Mouse (Mus musculus) CH12.LX (cell line): ENCODE measurements around the gene Agmo.

ENCODE experiments used
- CHD1 ChIP-seq: IDR thresholded peaks from 2 replicates; pipeline ENCODE4 v1.6.1; 2012; ENCODE audit warnings: low read depth, low read length, improper control_type of control experiment, inconsistent platforms
- CTCF ChIP-seq, 2 experiments: IDR thresholded peaks in 1 of 2; conservative IDR thresholded peaks in 1 of 2; 2 replicates each; pipeline ENCODE4 v1.5.1; 2011 to 2012; ENCODE audit warnings: low read depth in 2 of 2, low read length in 2 of 2, improper control_type of control experiment in 1 of 2, inconsistent platforms in 1 of 2, mild to moderate bottlenecking in 1 of 2, moderate library complexity in 1 of 2
- EP300 ChIP-seq: IDR thresholded peaks from 2 replicates; pipeline ENCODE4 v1.6.1; 2011; ENCODE audit warnings: low read length, improper control_type of control experiment
- GABPA ChIP-seq: IDR thresholded peaks from 2 replicates; pipeline ENCODE4 v1.6.1; 2012; ENCODE audit warnings: low read depth, low read length, improper control_type of control experiment, inconsistent platforms; ENCODE audit not compliant: insufficient replicate concordance
- MEF2A ChIP-seq: IDR thresholded peaks from 2 replicates; pipeline ENCODE4 v1.6.1; 2014; ENCODE audit warnings: low read depth, mild to moderate bottlenecking, inconsistent platforms, low read length, improper control_type of control experiment, borderline replicate concordance
- MYC ChIP-seq: IDR thresholded peaks from 2 replicates; pipeline ENCODE4 v1.6.1; 2011; ENCODE audit warnings: low read depth, mild to moderate bottlenecking, improper control_type of control experiment, low read length
- POLR2A ChIP-seq: IDR thresholded peaks from 2 replicates; pipeline ENCODE4 v1.6.1; 2011; ENCODE audit warnings: low read depth, mild to moderate bottlenecking, improper control_type of control experiment, low read length
- POLR2AphosphoS2 ChIP-seq: IDR thresholded peaks from 2 replicates; pipeline ENCODE4 v1.6.1; 2011; ENCODE audit warnings: low read depth, low read length, improper control_type of control experiment
- RAD21 ChIP-seq: IDR thresholded peaks from 2 replicates; pipeline ENCODE4 v1.6.1; 2011; ENCODE audit warnings: low read depth, mild to moderate bottlenecking, low read length, improper control_type of control experiment, moderate library complexity
- SIN3A ChIP-seq: IDR thresholded peaks from 2 replicates; pipeline ENCODE4 v1.6.1; 2012; ENCODE audit warnings: low read length, improper control_type of control experiment, inconsistent platforms
- SMC3 ChIP-seq: IDR thresholded peaks from 2 replicates; pipeline ENCODE4 v1.6.1; 2011; ENCODE audit warnings: low read depth, low read length, improper control_type of control experiment
- TBP ChIP-seq: conservative IDR thresholded peaks from 2 replicates; pipeline ENCODE4 v1.6.1; 2011; ENCODE audit warnings: low read depth, low read length, improper control_type of control experiment
- UBTF ChIP-seq: IDR thresholded peaks from 2 replicates; pipeline ENCODE4 v1.6.1; 2012; ENCODE audit warnings: low read depth, mild to moderate bottlenecking, inconsistent platforms, low read length, improper control_type of control experiment, moderate library complexity
- ZNF384 ChIP-seq: IDR thresholded peaks from 2 replicates; pipeline ENCODE4 v1.6.1; 2012; ENCODE audit warnings: low read depth, low read length, improper control_type of control experiment, inconsistent platforms

- TF ChIP-seq POLR2AphosphoS2 (no peak), CTCF (conservative IDR thresholded peaks at IDR 0.05 in 1 of 2, IDR thresholded peaks at IDR 0.05 in 1 of 2; ENCODE audit: low read depth in 2 of 2, low read length in 2 of 2) (no peak), RAD21 (no peak), ZNF384 (no peak), CHD1 (no peak), POLR2A (no peak), UBTF (no peak), EP300 (no peak), SIN3A (no peak), SMC3 (no peak), MYC (no peak), GABPA (no peak), TBP (no peak), MEF2A (no peak)
These were observed 371.4 kb downstream of the Agmo start for GRCm38 (mm10) chr12:37612837-37613236.
